Mouse (Mus musculus): ENCODE measurements around the gene Tmem59l.
A peak's percentile ranks its signal among the peaks of the same experiment; 100 is the strongest.
"Not testable (repeated sequence)": the region's sequence is repeated elsewhere in the genome, so short reads cannot be mapped to it uniquely, and the experiment has no call there.

Tmem59l gene

GRCm38 (mm10) chr8:70486941-70487520, at the start of gene Tmem59l:
Tmem59l (minus strand) TSS chr8:70487358.
- DNase-seq, result peak; percentile 78 to 79

- no peak for DNase-seq
Measured at GRCm38 (mm10) chr8:70535701-70536100, 48.5 kb upstream of the Tmem59l start.

DNA sequence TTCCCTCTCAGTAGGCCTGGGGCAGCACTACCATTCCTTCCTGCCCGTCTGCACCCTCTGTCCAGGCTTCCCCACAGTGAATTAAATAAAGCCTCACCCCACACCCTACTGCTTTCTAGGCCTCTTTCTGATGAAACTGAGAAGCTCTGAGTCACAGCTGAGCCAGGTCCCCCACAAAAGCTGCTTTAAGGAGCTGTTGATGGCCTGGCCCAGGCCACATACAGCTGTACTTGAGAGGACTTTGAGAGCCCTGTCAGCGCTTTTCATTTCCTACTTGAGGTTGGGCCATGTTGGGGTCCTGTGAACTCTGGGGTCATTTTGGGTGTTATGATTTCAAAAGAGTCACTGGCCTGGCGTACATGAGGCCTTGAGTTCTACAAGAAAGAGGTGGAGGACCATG, 48.1 kb upstream of the Tmem59l start:
- no peak for DNase-seq

DNA sequence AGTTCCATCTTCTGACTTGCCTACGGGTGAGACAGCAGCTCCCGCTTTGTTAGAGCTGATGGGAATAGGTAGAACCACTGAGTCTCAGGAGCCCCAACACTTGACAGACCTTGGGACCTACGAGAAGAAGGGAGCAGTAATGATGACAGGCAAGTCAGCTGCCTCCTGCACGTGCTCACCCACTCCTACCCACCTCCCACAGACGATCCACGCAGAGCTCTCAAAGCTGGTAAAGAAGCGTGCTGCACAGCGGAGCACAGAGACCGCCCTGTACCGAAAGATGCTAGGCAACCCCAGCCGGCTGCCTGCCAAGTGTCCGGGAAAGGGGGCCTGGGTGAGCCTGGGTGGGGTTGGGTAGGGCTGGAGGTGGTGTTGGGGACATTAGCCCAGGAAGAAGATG, 47.1 kb upstream of the Tmem59l start:
- no peak for DNase-seq

- DNase-seq, result peak in 1 of 2 experiments; percentile 44
Measured at GRCm38 (mm10) chr8:70530314-70530713, 43.2 kb upstream of the Tmem59l start.

GRCm38 (mm10) chr8:70529741-70530161, 42.6 kb upstream of the Tmem59l start:
- no peak for DNase-seq

DNA sequence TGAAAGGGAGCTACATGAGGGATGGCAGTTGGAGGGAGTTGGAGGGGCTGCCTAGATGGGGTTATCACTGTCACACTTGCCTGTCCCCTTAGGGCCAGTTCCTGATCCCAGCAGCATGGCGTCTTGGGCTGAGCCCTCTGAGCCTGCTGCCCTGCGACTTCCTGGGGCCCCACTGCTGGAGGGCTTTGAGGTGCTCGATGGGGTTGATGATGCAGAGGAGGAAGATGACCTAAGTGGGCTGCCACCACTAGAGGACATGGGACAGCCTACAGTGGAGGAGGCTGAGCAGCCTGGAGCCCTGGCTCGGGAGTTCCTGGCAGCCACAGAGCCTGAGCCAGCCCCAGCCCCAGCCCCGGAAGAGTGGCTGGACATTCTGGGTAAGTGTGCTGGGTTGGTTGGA, 42.1 kb upstream of the Tmem59l start:
- DNase-seq, result no peak

DNA sequence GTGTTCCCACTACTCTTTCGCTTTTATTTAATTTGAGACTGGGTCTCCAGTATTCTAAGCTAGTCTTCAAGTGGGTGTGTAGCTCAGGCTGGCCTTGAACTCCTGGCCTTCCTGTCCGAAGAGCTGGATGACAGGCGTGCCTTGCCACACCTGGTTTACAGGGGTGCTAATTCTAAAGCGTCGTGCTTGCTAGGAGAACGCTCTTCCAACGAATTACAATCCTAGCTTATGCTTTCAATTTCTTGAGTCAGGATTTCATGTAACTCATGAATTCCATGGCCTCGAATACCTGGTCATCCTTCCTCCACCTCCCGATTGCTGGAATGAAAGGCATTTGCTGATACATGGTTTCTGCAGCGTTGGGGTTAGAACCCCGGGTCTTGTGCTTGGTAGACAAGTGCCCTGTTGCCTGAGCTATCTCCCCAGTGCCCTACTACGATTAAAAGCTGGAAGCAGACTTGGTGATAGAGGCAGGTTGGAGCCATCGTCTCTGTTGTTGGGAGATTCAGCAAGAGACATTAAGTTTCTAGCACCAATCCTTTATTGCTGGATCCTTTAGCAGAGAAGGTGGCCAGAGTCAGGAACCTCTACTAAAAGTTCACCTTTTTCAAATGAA, 41.1 kb upstream of the Tmem59l start:
- no peak for DNase-seq

DNA sequence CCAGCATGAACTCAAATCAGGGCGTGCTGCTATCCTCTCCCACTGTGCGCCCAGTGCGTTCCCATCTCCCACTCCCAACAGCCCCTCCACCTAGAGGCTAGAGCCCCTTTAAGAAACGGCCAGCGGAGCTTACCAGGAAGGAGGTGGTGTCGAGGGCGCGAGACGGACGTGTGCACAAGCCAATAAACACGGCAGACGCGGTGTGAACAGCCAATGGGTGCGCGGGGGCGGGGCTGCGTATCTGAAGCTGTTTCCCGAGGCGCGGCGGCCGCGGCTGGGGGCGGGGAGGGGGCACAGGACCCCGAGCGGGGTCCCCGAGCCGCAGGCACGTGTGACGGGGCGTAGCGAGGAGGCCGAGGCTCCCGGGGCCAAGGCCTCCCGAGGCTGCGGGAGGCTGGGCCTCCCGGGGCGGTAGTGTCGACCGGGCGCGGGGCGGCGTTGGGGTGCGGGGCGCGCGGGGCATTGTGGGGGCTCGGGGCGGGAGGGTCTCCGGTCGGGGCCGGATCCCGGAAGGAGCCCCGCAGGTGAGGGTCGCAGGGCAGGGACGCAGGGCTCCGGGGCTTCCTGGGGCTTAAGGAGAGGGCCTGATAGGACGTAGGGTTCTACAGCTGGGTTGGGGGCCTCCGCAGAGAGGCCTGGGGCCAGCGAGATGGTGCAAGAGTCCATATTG, 40.5 kb upstream of the Tmem59l start, which contains the start of the genes Fkbp8 and Kxd1:
TSS of gene Fkbp8 (plus strand) at position 213 of the 670 bp plus-strand sequence.
TSS of gene Kxd1 (minus strand) at position 445 of the 670 bp plus-strand sequence.
- peak; percentile 99 to 100 for DNase-seq

DNA sequence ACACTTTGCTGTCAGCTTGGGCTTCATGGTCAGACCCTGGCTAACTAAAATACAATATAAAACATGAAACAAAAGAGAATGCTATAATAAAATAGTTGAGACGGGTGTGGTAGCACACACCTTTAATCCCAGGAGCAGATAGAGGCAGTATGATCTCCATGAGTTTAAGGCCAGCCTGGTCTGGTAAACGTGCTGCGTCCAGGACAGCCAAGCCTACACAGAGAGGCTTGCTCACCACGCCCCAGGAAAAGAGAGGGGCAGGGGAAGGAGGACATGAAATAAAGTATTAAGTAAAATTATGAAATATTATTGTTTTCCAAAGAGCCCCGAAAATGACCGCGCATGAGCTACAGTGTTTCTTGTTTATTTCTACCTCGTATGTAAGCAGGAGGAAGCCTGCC, 40.0 kb upstream of the Tmem59l start:
- no peak for DNase-seq

DNA sequence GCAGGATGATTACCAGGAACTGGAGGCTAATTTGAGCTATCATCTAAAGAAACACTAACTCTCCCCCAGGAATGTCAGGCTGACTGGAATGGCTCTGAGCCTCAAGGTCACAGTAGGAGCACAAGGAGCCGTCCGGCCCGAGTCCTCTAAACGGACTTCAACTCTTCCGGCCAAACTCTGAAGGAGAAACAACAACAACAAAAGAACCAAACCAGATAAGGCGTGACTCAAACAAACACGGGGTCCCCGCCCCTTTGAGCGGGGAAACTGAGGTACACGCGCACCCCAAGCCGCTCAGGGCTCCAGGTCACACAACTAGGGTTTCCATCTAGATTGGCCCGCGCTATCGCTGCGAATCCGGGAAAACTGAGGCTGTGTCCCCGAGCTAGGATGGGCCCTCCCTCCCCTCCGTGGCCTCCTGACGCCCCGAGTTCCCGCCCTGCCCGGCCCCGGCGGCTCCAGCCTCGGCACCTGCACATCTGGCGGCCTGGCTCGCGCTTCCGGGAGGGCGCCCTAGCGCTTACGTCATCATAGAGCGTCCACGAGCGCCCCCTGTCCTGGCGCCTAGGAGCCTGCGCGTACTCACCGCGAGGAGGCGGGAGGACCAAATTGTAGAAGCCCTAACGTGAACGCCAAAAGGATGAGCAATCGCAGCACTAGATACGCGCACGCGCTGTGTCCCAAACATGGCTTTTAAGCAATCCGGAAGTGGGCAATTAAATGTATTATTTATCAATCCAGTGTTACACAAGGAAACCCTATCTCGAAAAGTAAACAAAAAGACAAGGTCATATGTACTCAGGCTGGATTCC, 35.6 kb upstream of the Tmem59l start:
- peak; percentile 96 to 97 for DNase-seq

- no peak for DNase-seq
Measured at GRCm38 (mm10) chr8:70519606-70520005, 32.4 kb upstream of the Tmem59l start.

- no peak for DNase-seq
Measured at GRCm38 (mm10) chr8:70519043-70519442, 31.9 kb upstream of the Tmem59l start.

DNA sequence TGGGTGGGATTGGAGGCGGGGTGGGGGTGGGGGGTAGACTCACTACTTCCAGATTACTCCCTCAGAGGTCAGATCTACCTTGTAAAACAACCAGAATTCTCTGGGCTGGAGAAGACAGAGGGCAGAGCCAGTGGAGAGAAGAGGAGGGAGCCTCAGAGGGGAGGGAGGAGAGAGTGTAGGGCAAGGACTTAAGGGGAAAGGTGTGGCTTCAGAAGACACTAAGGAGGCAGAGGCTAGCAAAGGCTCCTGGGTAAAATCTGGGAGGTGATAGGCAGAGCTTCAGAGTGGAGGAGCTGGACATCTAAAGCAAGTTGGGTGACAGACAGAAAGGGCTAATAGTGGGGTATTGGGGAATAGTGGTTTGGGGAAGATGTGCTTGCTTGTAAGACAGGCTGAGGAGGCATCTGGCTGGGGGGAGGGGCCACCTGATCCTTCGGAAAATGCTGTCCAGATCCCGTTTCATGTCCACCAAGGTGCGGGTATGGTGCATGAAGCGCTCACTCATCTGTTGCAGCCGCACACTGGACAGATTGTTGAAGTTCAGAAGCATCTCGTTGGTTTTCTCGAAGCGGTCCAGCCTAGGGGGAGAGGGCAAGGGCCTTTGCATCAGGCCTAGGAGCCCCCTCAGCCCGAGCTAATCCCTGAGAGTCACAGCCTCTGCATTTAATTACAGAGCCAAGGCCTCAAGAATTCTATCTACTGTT, 30.9 kb upstream of the Tmem59l start:
- no peak for DNase-seq

DNA sequence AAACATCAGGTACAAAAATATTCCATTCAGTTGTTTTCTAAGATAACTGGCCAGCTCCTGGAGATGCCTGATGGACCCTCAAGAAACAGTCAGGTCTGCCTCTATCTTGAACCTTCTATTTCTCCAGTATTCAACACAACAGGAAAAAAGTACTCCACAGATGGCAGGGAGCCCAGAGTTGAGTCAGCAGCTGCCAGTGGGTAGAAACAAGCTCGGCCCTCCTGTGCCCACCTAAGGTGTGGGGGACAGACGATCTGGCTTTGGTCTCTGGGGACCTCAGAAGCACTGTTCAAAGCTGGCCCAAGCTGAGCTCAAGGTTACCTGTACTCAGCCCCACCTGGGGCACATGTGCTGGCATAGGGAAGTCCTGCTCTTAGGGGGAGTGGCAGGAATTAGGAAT, 26.3 kb upstream of the Tmem59l start:
- DNase-seq, result no peak

- DNase-seq, result no peak
Measured at GRCm38 (mm10) chr8:70512253-70512903, 25.2 kb upstream of the Tmem59l start.

GRCm38 (mm10) chr8:70511770-70512169, 24.6 kb upstream of the Tmem59l start:
- no peak for DNase-seq

DNA sequence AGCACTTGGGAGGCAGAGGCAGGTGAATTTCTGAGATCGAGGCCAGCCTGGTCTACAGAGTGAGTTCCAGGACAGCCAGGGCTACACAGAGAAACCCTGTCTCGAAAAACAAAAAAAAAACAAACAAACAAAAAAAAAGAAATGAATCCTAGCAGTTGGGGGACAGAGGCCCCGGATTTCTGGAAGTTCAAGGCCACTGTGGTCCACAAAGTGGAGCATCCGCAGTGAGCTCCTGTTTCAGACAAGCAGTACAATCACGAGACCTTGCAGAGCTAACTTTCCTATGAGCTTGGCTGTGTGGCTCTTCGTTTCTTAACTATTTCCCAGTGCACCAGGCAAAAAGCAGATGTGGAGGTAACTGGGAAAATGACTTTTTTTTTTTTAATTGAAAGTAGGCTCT, 24.0 kb upstream of the Tmem59l start:
- DNase-seq, result not testable (repeated sequence)

DNA sequence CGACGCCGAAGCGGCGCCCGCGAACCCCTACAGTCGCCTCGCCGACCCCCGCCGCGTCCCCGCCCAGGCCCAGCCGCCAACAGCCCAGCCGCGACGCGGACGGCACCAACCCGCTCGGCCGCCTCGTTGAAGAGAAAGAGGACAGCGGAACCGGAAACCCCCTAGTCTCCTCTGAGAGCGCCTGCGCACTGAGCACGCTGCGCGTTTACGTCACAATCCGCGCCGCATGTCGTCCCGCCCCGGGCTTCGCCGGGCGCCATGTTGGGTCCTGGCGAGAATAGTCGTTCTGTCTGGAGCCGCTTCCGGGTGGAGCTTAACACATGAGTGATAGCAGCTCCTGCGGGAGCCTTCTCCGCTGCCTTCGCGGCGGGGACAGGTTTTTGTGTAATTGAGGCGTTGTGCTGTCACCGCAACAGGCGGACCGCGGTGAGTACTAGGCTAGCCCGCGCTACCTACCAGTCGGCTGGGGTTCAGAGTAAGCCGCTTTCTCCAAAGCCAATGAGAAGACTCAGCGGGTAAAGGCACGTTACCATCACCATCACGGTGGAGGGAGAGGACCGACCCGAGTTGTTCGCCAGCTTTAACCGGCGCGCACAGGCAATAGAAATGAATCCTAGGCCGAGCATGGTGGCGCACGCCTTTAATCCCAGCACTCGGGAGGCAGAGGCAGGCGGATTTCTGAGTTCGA, 23.2 kb upstream of the Tmem59l start, which contains the start of gene Uba52:
TSS of gene Uba52 (minus strand) at position 574 of the 688 bp plus-strand sequence.
- DNase-seq, result peak; percentile 98 to 99

GRCm38 (mm10) chr8:70509281-70509952, 22.3 kb upstream of the Tmem59l start:
- no peak for DNase-seq

- no peak for DNase-seq
Measured at GRCm38 (mm10) chr8:70507027-70507393, 19.9 kb upstream of the Tmem59l start.
